Mouse (Mus musculus) testis, adult 2 months (tissue): ENCODE measurements around the gene Max.

Experiments
- CTCF ChIP-seq: fragments of 200-500 bp; IDR thresholded peaks from 2 replicates; pipeline ENCODE4 v1.5.1; 2012; ENCODE audit warnings: low read depth, mild to moderate bottlenecking, inconsistent platforms, low read length, moderate library complexity; ENCODE audit not compliant: control insufficient read depth, insufficient read depth, insufficient replicate concordance
- POLR2A ChIP-seq: fragments of 200-500 bp; IDR thresholded peaks from 2 replicates; pipeline ENCODE4 v1.6.1; 2012; ENCODE audit warnings: low read depth, mild to moderate bottlenecking, inconsistent platforms, low read length, moderate library complexity; ENCODE audit not compliant: control insufficient read depth

DNA sequence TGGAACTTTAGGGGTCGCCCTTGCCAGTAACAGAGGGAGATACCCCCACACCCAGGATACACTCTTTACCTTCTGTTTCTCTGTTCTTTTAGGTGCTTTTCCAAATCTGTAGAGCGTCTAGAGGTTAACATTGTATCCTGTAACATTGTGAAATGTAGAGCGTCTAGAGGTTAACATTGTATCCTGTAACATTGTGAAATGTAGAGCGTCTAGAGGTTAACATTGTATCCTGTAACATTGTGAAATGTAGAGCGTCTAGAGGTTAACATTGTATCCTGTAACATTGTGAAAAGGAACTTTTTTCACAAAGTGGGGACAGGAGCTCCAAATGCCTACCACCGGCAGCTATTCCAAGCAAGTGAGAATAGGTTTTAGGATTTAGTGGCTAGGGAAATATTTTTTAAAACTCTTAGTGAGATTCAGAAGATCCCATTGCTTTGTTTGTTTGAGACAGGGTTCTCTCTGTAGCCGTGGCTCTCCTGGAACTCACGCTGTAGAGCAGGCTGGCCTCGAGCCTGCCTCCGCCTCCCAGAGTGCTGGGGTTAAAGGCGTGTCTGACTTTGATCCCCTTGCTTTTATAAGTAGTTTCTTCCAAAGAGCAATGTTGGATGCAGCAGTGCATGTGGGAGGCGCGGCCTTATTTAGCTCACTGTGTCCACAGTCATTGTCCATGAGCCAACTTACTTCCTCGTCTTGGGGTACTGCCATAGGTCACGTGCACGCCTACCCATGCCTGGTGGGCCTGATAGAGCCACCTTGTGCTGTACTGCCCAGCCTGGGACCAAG lies 68.9 kb downstream of the Max start:
- TF ChIP-seq CTCF (no peak), POLR2A (no peak)
